Mouse (Mus musculus) right cerebral cortex, postnatal 36 days (tissue): ENCODE measurements around the gene Fdx1l.
A peak's percentile ranks its signal among the peaks of the same experiment; 100 is the strongest.

ENCODE experiments used
- DNase-seq, 2 experiments: peaks; one replicate each; pipeline ENCODE4 v3.0.0; 2022; ENCODE audit warnings: low spot score in 2 of 2, mixed read lengths in 1 of 2

The Fdx1l gene

DNA sequence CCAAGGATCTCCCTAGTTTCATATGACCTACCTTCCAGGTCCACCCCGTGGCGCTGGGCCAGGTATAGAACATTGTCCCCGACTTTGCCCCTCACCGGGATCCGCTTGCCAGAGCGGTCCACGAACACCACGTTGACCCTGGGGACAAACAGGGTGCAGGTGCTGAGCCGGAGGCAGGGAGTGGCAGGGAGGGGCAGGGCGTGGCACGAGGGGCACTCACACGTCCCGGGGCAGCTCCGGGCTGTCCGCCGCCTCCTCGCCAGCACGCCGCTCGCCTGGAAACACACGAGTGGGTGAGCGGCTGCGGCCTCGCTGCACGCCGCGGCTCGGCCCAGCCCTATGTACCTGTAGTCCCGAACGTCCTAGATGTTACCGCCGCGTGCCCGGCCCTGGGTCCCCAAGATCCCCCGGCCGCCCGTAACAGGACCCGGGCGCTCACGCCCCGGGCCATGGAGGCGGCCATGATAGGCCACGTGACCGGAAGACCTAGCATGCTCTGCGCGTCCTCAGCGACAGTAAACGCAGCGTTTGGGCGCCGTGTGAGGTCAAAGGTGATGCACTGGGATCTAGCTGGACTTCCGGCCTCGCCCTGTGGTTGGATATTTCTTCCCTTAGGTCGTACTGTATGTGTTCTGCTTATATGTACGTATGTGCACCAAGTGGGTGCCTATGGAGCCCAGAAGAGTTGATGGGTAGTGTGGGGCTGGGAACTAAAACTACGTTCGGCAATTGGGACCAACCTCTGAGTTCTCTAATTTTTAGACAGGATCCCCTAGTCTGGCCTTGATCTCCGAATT, at the start of gene Fdx1l, which contains the start of gene Gm49373:
TSS of gene Fdx1l (minus strand) at position 571 of the 797 bp plus-strand sequence.
TSS of gene Gm49373 (minus strand) at position 53 of the 797 bp plus-strand sequence.
- peak; percentile 92 for DNase-seq

DNA sequence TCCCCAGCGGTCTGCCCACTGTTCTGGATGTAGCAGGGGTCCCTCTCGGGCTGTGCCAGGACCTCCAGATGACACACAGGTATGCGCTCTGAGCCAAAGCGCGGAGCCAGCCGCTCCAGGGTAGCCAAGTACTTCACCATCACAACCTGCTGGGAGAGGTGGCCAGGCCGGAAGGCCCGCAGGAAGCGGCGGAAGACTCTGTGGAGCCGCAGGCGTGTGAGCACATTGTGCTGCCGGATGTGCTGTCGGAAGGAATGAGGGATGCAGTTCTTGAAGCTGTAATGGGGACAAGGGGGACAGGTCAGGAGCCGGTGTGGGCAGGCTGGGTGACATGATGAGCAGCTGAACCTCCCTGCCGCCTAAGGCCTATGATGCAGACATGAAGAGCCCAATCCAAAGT, 48.1 kb upstream of the Fdx1l start:
- DNase-seq, result no peak

DNA sequence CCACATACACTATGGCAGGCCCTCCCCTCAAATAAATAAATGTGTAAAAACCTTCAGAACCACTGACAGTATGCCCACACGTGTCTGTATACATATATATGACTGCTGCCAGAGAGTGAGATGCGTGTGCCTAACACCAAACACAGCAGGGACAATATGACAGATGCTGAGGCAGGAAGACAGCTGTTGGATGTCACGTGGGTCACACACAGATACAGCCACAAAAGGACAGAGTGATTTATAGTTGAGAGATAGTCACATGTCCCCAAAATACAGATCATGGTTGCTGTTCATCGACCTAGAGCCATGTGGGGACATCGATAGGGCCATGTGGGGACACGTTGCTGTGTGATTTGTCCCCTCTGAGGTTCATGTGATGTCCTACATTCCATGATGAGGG, 43.7 kb upstream of the Fdx1l start:
- no peak for DNase-seq

DNA sequence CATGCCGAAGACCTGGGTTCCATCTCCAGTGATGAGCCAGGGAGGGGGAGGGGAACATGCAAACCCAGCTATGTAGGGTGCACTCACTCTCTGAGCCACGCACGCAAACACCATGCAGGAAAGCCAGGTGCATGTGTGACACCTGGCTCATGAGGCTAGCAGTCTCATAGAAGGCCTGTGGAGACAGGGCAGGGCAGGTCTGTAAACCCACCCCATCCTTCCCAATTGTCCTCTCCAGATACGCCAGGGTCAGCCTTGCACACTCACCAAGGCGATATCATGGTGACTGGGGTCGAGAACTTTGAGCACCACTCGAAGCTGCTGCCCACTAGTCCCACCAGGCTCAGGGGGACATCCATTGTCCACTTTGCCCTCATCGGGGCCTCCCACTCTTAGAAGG, 41.7 kb upstream of the Fdx1l start:
- DNase-seq, result no peak

DNA sequence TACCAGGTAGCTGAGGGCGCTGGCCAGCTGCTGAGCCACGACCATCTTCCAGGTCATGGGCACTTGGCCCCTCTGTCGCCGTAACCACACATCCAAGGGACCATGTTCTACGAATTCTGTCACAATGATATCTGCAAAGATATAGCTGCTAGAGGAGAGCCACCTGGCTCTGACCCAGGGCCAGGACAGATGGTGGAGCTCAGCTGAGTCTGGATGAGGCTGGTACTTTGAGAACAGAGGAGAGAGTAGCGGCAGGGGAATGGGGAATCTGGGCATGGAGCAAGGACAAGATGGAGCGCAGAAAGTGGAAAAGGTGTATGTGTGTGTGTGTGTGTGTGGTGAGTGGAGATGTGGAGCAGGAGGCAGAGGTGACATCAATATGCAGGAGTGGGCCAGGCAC, 40.8 kb upstream of the Fdx1l start:
- no peak for DNase-seq

DNA sequence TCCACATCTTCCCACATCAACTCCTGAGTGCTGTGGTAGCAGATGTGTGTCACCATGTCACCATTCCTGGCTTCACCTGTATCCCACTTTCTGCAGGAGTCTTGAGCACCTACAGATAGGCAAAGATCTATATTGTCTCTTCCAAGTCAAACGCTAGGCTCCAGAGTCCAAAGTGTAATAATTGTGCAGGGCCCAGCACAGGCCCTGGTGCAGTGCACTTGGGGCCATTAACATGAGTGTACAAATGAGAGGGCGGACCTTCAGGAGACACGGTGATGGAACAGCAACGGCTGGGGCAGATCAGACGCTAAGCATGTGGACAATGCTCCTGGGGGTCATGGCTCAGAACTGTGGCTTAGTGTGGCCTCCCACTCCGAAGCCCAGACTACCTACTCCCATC, 40.3 kb upstream of the Fdx1l start:
- DNase-seq, result no peak

DNA sequence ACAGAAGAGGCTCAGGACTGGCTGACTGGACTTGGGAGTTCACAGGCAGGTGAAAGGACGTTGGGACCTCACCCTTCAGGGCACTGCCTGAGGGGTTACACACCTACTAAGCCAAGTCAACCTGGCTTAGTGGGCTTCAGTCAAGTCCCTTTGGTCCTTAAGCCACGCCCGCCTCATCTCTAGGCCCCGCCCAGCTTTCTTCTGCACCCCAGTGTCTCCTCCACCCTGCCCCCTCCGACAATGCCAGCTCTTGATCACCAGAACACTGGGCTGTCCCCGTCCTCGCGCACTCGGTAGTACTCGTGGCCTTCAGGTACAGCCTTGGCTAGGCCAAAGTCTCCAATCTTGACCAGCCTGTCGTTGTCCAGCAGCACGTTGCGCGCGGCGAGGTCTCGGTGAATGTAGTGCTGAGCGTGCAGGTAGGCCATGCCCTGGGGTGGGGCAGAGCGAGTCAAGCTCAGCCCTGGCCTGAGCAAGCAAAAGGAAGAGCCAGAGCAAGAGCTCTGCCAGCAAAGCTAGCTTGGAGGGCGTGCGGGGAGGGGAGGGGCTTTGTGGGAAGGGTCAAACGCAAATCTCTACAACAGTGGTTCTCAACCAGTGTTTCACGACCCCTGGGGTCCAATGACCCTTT, 34.3 kb upstream of the Fdx1l start:
- DNase-seq, result no peak

DNA sequence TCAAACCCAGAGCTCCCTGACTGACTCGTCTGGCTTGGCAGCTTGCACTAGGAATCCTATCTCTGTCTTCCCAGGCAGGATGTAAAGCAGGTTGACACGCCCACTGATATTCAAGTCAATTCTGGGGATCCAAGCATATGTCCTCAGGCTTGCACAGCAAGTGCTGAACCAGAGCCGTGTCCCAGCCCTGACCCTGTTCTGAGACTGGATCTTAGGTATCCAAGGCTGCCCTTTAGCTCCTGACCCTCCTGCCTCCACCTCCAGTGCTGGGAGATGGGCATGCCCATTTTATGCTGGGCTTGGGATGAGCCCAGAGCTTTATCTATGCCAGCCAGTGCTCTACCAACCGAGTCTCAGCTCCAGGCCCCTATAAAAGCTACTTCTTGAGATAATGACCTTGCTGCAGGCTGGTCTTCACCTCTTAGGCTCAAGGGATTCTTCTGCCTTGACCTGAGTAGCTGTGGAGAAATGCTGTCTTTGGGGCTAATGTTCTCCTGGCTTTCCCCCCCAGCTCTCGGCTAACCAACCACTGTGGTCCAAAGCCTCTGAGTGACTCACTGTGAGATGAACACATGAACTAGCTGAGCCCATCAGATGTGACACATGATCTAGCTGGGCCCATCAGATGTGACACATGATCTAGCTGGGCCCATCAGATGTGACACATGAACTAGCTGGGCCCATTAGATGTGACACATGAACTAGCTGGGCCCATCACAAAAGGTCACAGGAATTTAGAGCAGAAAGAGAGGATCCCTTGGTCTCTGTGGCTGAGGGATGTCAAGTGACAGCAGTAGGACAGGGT, 32.5 kb upstream of the Fdx1l start:
- no peak for DNase-seq

DNA sequence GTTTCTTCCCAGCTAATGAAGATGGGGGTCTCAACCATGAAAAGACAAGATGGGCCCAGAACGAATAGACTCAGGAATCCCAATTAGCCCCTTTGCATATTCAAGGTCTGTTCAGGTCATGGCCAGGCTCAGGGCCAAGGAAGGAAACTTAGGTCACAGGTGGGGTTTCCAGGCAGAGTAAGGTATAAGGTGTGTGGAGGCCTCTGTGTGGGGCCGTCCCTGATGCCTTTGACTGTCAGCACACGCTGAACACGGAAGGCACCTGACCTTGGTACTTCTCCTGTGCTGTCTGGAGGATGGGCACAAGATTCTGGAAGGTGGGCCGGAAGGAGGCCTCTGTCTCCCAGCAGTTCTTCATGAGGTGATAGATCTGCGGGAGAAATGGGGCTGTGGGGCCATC, 31.4 kb upstream of the Fdx1l start:
- no peak for DNase-seq

DNA sequence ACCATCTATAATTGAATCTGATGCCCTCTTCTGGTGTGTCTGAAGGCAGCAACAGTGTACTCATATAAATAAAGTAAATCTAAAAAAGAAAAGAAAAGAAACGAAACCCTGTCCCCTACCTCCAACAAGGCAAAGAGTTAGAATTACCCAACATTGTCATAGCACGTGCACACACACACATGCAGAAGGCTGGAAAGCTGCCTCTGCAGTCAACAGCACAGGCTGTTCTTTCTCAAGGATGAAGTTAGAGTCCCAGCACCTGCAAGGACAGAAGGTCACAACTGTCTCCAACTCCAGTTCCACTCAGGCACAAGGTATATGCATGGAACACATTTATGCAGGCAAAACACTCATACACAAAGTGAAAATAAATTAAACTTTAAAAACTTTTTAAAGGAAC, 28.7 kb upstream of the Fdx1l start:
- DNase-seq, result no peak

DNA sequence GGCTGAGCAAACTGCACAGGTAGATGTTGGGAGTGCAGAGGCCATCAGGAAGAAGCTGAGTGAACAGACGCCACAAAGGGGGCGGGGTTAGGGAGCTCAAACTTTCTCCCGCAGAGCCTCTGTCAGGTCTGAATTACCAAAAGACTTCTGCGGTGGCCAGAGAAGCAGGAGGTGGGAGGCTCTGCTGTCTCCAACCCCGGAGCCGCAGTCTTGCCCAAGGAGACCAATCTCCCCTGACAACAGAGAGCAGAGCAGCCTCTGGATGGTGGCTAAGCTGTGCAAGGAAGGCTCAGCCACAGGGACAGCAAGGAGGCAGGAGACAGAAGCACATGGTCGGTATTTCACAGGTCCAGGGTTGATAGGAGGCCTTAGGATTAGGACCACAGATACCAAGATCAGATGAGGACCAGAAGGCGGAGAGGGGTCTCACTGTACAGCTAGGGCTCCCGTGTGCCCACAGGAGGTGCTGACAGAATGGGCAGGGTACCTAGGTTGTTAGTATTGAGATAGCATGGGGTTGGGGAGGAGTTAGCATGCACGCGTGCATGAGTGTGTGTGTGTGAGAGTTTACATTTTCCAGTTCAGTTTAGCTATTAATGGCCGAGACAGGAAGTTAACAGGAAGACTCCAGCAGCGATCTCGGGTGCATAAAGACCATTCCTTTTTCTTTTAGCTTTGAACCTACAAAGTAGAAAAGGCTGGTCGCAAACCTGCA, 27.2 kb upstream of the Fdx1l start:
- no peak for DNase-seq

DNA sequence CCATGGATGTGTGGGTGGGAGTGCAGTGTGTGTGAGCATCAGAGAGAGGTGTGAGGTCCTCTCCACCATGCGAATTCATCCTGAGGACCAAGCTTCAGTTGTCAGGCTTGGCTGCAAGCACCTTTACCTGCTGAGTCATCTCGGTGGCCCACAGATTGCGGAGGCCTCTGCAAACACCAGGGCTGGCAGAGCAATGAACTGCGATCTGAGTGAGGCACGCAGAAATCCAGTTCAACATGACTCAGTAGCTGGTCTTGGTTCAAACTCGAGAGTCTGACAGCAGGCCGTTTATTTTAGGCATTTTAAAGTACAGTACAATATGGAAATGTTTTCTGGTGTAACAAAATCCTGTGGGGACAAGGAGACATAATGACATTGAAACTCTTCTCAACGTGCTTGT, 24.4 kb upstream of the Fdx1l start:
- peak; percentile 71 to 77 for DNase-seq

DNA sequence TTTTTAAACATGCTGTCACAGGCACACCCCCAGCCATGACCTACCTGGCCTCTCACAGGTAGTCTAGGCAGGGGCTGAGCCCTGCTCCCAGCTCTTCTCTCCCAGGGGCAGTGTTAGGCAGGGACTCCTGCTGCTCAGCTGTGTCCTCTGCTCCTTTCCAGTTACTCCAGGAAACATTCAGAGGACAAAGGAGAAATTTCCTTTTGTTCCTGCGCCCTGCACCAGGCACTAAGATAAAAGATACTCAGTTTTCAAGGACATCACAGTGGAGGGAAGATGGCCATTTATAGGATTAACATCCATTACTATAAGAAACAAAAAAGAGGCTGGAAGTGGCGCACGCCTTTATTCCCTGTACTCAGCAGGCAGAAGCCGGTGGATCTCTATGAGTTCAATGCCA, 22.5 kb upstream of the Fdx1l start:
- DNase-seq, result no peak

DNA sequence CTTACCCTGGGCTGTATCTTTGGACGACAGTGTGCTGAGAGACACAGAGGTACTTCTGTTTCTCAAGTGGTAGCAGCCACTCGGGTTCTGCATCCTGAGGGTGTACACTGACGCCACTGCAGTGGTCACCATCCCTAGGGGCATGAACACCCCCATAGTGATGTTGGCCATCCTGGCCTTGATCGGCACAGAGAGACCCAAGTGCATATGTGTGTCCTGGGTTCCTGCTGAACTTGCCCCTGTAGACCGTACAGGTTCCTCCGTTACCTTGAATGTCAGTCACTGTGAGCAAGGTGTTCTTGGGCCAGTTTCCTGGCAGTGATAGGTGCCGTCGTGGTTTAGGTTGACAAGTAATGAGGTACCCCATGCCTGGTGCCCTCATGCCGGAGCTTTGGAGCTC, 20.0 kb upstream of the Fdx1l start:
- DNase-seq, result no peak

DNA sequence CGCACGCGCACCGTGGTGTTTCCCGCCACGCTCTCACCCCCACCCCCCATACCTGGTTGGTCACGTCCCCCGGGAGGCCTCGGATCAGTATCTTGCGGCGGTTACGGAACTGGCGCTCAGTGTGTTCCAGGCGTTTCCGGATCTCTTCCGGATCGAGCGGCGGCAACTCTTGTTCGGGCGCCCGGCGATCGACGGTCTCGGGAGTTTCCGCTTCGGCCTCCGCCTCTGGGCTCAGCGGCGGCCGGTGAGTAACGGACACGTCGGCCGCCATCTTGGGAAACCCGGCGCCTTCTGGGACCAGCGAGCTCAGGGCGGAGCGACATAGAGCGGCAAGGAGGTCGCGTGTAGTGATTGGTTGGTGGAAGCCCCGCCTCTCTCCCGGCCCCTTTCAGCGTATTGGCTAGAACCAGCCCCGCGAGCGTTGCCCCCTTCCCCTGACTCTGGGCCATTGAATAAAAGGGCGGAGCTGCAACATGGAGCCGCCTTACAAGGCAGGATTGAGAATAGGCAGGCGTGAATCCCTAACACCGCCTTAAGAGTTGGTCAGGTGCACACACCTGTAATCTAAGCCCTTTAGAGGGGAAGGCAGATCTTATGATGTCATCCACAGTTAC, 18.4 kb upstream of the Fdx1l start, which contains the start of the genes Gm38431 and Raver1:
TSS of gene Gm38431 (minus strand) at position 291 of the 614 bp plus-strand sequence.
TSS of gene Raver1 (minus strand) at position 302 of the 614 bp plus-strand sequence.
- peak; percentile 97 to 98 for DNase-seq

DNA sequence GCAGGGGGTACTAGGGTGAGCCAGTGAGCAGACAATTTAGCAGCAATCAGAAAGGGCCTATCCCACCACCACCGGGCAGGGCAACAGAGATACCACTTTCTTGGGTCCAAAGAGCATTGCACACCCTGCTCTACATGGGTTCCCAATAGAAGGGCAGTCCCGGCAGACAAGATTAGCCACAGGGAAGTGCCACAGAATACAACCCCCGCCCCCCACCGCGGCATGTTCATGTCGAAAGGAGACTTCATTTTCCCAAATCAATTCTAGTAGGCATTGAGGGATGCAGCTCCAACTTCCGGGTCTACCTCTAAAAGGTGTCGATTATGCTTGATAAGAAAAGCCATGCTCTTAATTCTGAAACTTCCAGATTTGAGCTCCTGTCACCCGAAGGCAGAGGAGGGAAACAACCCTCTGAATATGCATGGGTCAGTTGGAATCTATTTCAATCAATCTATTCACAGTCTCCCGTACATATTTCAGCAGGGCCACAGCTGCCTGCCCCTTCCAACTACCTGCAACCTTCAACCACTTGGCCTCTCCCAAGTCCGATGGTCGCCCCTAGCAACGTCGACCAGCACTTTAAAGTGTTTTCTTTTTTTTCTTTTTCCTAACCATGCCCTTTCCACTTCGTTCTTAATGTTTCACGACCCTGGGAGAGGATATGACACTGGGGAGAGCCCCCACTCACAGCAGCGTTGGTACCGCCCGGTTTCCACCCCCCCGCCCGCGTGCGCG, 17.7 kb upstream of the Fdx1l start:
- DNase-seq, result no peak

DNA sequence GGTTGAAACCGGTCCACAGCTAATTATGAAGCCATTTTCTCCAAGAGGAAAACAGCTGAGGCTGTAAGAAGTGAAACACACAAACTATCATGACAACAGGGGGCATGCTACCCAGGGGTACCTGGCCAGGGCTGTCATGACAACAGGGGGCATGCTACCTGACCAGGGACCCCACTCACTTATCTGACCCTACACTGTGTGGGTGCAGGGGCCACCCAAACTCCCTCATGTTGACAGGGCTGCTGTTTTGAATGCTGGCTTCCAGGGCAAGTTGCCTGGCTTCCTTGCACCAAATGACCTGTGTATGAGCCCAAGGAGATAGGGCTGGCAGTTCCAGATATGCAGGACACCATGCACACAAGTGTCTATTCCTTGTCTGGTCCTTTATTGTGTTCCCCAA, 17.1 kb upstream of the Fdx1l start:
- DNase-seq, result no peak

DNA sequence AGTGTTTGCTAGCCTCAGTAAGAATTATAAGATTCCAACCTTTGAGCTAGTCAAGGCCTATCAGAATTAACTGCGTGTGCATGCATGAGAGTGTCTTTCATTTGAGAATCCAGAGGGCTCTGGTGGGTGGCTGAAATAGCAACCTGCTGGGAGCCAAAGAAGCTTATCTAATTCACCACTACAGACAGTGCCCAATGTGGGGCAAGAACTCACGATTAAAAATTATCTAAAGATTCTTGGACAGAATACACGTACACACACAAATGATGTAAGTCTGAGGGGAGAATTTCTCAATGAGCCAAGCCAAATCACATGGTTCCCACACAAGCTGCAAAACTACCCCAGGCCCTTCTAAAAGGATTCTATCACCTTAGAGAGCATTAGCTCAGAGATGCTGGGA, 9.9 kb upstream of the Fdx1l start:
- DNase-seq, result no peak

DNA sequence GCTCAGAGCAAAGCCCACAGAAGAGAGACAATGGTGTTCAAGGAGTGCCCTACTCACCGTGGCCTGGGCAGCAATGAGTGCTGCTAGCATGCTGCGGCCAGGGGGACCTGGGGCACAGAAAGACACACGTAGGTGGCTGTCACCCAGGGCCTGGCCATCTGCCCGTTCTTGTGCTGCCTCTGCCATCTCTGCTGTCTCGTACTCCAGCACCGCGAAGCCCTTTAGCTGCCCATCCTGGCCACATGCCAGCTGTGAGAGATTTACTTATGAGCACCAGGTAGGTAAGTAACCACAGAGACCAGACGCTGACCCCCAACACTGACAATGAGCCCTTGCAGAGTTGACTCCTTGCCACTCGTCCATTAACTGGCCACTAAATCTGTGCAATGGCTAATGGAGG, 7.7 kb upstream of the Fdx1l start:
- DNase-seq, result no peak

DNA sequence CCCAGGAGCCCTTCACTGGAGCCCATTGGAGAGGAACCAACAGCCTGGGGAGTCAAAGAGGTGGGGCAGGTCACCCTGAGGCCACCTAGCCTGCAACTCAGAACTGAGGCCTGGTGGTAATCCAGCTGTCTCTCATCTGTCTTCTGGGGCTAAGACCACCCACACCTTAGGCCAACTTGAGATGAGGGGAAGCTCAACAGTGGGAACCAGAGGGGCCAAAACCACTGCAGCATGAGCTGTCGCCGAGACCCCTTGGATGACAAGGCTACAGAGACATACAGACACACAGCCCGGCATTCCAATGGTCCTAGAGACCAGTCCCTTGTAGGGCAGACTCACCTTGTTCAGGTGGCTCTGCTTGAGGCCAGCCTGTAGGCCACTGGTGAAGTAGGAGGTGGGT, 2.2 kb upstream of the Fdx1l start:
- no peak for DNase-seq

DNA sequence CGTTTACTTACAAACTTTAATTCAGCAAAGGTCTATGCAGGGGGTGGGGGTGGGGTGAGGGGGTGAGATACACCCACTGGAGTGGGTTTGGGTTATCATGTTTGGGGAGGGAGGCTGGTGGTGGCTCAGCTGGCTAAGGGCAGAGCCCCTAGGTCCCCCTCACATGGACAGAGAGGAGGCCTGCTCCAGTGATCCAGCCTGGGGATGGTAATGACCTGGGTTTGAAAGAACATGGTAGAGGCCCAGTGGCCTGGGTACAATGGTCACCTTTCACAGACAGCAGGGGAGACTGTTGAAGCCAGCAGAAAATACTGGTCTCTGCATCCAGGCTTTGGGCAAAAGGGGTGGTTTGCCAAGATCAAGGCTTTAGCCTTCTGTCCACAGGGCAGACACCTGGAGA, 759 bp upstream of the Fdx1l start:
- DNase-seq, result no peak
